Mouse (Mus musculus): ENCODE measurements at regions not wholly inside any gene's neighbourhood (a gene's known extent, or its start where the extent isn't known, plus 50 kb on each side); places are given as distances from the start of the nearest gene placed in this dataset.

DNA sequence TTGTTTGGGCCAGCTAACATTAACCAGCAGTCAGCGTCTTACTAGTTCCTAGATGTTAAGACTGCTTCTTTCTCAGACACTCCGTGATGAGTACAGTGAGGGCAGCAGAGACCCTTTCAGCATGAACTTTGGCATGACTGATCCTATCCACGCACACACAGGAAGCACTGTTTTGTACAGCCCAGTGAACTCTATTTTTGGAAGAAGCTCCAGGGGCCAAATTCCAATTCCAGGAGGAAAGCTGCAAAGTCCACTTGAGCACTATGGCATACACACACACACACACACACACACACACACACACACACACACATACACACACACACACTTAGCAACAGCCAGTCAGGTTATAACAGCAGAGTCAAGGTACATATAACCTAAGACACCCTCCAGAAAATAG, 338.8 kb upstream of the Pcsk5 start:
- Histone ChIP-seq H3K27ac (replicated peaks; ENCODE audit: low read depth, low read length) (no peak overlapping the region), H3K27me3 (ENCODE audit: control insufficient read depth, insufficient read depth, low read length) (no peaks in the 10 kb centered on the region), H3K9me3 (ENCODE audit: control insufficient read depth, low read length) (no peaks in the 10 kb centered on the region), H3K36me3 (ENCODE audit: control insufficient read depth, insufficient read depth, low read length) (no peaks in the 10 kb centered on the region), H3K9ac (ENCODE audit: low read depth, low read length, severe bottlenecking) (no peak overlapping the region), H3K4me2 (replicated peaks; ENCODE audit: low read depth, low read length, severe bottlenecking) (no peak overlapping the region), H3K4me3 (replicated peaks; ENCODE audit: low read length) (no peak overlapping the region), H3K4me1 (ENCODE audit: control insufficient read depth, insufficient read depth, low read length) (no peaks in the 10 kb centered on the region)
- 81% methylated on average over 3 of the region's 3 CpGs for WGBS
- no peak for DNase-seq (ENCODE audit: low spot score)
- ATAC-seq (ENCODE audit: low FRiP score, low read depth): no peak
- TF ChIP-seq POLR2A (IDR thresholded peaks at IDR 0.05; ENCODE audit: borderline replicate concordance, extremely low read depth, insufficient read depth, insufficient read length): no peak

DNA sequence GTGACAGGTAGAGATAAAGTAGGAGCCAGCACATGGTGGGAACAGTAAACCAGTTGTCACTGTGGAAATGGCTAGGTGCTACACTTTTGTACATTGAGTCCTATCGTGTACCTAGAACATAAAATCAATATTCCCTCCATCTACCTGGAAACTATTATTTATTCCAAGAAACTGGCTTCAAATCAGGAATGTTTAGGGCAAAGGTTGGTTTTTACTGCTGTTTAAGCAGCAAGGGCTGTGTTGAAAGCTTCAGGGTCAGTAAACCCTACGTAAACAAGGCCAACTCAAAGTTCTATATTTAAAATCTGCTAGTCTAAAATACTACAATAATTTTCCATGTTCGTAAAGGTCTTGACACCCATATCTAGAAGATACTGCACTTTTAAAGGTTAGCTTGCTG, 309.1 kb upstream of the Pcsk5 start:
- H3K9ac ChIP-seq (ENCODE audit: low read depth, low read length, severe bottlenecking): no peak overlapping the region
- 73% methylated on average over 3 of the region's 3 CpGs for WGBS
- no peak overlapping the region for H3K27ac ChIP-seq (replicated peaks; ENCODE audit: low read depth, low read length)
- no peaks in the 10 kb centered on the region for H3K27me3 ChIP-seq (ENCODE audit: control insufficient read depth, insufficient read depth, low read length)
- DNase-seq (ENCODE audit: low spot score) (no peak), ATAC-seq (ENCODE audit: low FRiP score, low read depth) (no peak)
- no peak overlapping the region for H3K4me2 ChIP-seq (replicated peaks; ENCODE audit: low read depth, low read length, severe bottlenecking)
- H3K9me3 ChIP-seq (ENCODE audit: control insufficient read depth, low read length): no peaks in the 10 kb centered on the region
- H3K4me1 ChIP-seq (ENCODE audit: control insufficient read depth, insufficient read depth, low read length): peaks cover 3% of the 10 kb centered on the region; the same call in 1 of the 2 replicates
- H3K4me3 ChIP-seq (replicated peaks; ENCODE audit: low read length): no peak overlapping the region
- H3K36me3 ChIP-seq (ENCODE audit: control insufficient read depth, insufficient read depth, low read length): no peaks in the 10 kb centered on the region
- TF ChIP-seq POLR2A (IDR thresholded peaks at IDR 0.05; ENCODE audit: borderline replicate concordance, extremely low read depth, insufficient read depth, insufficient read length): no peak

DNA sequence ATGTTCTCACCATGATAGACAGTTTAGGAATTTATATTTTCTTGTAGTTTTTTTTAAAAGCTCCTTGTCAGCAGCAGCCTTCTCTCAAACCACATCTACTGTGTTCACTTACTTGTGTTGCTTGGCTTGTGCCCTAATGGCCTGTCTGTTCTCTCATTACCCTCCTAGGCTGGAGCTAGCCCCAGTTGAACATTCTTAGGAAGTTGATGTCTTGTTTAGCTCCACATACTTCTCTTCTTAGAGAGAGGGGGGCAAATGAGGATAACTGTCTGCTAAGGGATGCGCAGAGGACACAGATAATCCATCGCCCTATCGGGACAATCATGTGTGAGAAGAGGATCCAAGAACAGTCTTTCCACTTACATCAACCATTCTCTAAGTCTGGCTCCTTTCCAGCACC, 293.5 kb upstream of the Pcsk5 start:
- H3K4me2 ChIP-seq (replicated peaks; ENCODE audit: low read depth, low read length, severe bottlenecking): no peak overlapping the region
- ATAC-seq (ENCODE audit: low FRiP score, low read depth) (no peak), DNase-seq (ENCODE audit: low spot score) (no peak)
- H3K27ac ChIP-seq (replicated peaks; ENCODE audit: low read depth, low read length): no peak overlapping the region
- TF ChIP-seq POLR2A (IDR thresholded peaks at IDR 0.05; ENCODE audit: borderline replicate concordance, extremely low read depth, insufficient read depth, insufficient read length): no peak
- no peaks in the 10 kb centered on the region for H3K36me3 ChIP-seq (ENCODE audit: control insufficient read depth, insufficient read depth, low read length)
- WGBS: 90% methylated on average over 3 of the region's 3 CpGs
- no peak overlapping the region for H3K4me3 ChIP-seq (replicated peaks; ENCODE audit: low read length)
- no peaks in the 10 kb centered on the region for H3K4me1 ChIP-seq (ENCODE audit: control insufficient read depth, insufficient read depth, low read length)
- no peaks in the 10 kb centered on the region for H3K27me3 ChIP-seq (ENCODE audit: control insufficient read depth, insufficient read depth, low read length)
- H3K9ac ChIP-seq (ENCODE audit: low read depth, low read length, severe bottlenecking): no peak overlapping the region
- no peaks in the 10 kb centered on the region for H3K9me3 ChIP-seq (ENCODE audit: control insufficient read depth, low read length)

DNA sequence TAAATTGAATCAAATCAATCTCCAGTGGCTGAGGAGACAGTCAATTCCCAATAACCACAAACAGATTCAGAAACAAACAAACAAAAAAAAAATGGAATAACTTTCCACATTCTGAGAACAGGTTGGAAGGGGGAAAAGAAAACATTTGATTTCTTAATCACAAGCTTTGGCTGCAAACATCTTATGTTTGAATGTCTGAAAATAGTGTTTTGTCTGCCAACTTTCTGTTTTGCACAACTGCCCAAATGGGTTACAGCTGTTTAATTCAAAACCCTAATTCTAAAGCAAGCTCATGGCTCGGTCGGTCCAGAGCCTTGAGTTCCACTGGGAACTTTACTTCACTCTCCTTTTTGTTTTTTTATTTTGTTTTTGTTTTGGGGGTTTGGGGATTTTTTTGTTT, 291.4 kb upstream of the Pcsk5 start:
- no peaks in the 10 kb centered on the region for H3K27me3 ChIP-seq (ENCODE audit: control insufficient read depth, insufficient read depth, low read length)
- 67% methylated on average over 2 of the region's 2 CpGs for WGBS
- no peaks in the 10 kb centered on the region for H3K36me3 ChIP-seq (ENCODE audit: control insufficient read depth, insufficient read depth, low read length)
- H3K27ac ChIP-seq (replicated peaks; ENCODE audit: low read depth, low read length): no peak overlapping the region
- H3K4me1 ChIP-seq (ENCODE audit: control insufficient read depth, insufficient read depth, low read length): no peaks in the 10 kb centered on the region
- no peaks in the 10 kb centered on the region for H3K9me3 ChIP-seq (ENCODE audit: control insufficient read depth, low read length)
- no peak overlapping the region for H3K4me3 ChIP-seq (replicated peaks; ENCODE audit: low read length)
- no peak overlapping the region for H3K9ac ChIP-seq (ENCODE audit: low read depth, low read length, severe bottlenecking)
- ATAC-seq (ENCODE audit: low FRiP score, low read depth): no peak
- no peak for TF ChIP-seq POLR2A (IDR thresholded peaks at IDR 0.05; ENCODE audit: borderline replicate concordance, extremely low read depth, insufficient read depth, insufficient read length)
- DNase-seq (ENCODE audit: low spot score): peak; percentile 18
- H3K4me2 ChIP-seq (replicated peaks; ENCODE audit: low read depth, low read length, severe bottlenecking): no peak overlapping the region

DNA sequence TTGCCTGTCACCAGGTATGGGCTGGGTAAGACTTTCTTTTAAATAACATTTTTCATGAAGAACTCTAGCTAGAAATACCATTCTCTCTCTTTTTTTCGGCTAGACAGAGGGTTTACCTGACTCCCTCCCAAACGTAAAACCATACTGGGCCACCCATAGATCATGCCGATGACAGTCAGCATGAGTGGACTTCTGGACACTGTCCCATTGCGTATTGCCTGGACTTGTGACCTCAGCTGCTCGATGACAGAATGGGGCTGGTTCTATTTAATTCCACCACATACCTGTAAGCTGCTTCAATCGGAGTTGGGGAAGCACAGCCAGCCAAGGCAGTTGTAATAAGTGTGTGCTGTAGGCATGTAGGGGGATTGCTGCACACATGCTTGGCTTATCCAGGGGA, 268.8 kb upstream of the Pcsk5 start:
- H3K27ac ChIP-seq (replicated peaks; ENCODE audit: low read depth, low read length): no peak overlapping the region
- DNase-seq (ENCODE audit: low spot score) (no peak), ATAC-seq (ENCODE audit: low FRiP score, low read depth) (no peak)
- H3K4me2 ChIP-seq (replicated peaks; ENCODE audit: low read depth, low read length, severe bottlenecking): no peak overlapping the region
- H3K36me3 ChIP-seq (ENCODE audit: control insufficient read depth, insufficient read depth, low read length): no peaks in the 10 kb centered on the region
- no peaks in the 10 kb centered on the region for H3K9me3 ChIP-seq (ENCODE audit: control insufficient read depth, low read length)
- peaks cover 3% of the 10 kb centered on the region; the same call in 1 of the 2 replicates for H3K4me1 ChIP-seq (ENCODE audit: control insufficient read depth, insufficient read depth, low read length)
- no peaks in the 10 kb centered on the region; the same call in none of the 2 replicates for H3K27me3 ChIP-seq (ENCODE audit: control insufficient read depth, insufficient read depth, low read length)
- 71% methylated on average over 6 of the region's 6 CpGs for WGBS
- no peak overlapping the region for H3K4me3 ChIP-seq (replicated peaks; ENCODE audit: low read length)
- TF ChIP-seq POLR2A (IDR thresholded peaks at IDR 0.05; ENCODE audit: borderline replicate concordance, extremely low read depth, insufficient read depth, insufficient read length): no peak
- no peak overlapping the region for H3K9ac ChIP-seq (ENCODE audit: low read depth, low read length, severe bottlenecking)

DNA sequence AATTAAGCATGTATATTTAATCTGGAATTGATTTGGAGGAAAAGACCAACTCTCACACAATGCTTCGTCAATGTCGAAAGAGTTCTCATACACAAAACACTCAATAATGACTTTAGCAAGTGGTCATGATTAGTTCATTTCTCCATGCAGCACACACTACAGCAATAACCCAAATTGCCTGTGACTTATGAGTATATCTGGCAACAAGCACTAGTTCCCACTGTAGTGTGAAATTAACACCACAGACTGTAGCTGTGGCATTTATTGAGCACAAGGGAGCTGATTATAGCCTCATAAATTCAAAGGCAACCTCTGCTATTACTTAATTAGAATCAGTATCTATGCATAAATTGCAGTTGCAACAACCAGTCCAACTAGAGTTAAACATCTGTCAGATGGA, 267.2 kb upstream of the Pcsk5 start:
- ATAC-seq (ENCODE audit: low FRiP score, low read depth) (peak; percentile 53; the same call in 1 of the 2 replicates), DNase-seq (ENCODE audit: low spot score) (peak; percentile 42)
- Histone ChIP-seq H3K4me3 (replicated peaks; ENCODE audit: low read length) (no peak overlapping the region), H3K36me3 (ENCODE audit: control insufficient read depth, insufficient read depth, low read length) (no peaks in the 10 kb centered on the region), H3K9me3 (ENCODE audit: control insufficient read depth, low read length) (no peaks in the 10 kb centered on the region), H3K4me1 (ENCODE audit: control insufficient read depth, insufficient read depth, low read length) (peaks cover 3% of the 10 kb centered on the region; the same call in 1 of the 2 replicates), H3K27ac (replicated peaks; ENCODE audit: low read depth, low read length) (no peak overlapping the region), H3K4me2 (replicated peaks; ENCODE audit: low read depth, low read length, severe bottlenecking) (no peak overlapping the region), H3K9ac (ENCODE audit: low read depth, low read length, severe bottlenecking) (no peak overlapping the region), H3K27me3 (ENCODE audit: control insufficient read depth, insufficient read depth, low read length) (no peaks in the 10 kb centered on the region; the same call in none of the 2 replicates)
- WGBS: 25% methylated on average over 2 of the region's 2 CpGs
- no peak for TF ChIP-seq POLR2A (IDR thresholded peaks at IDR 0.05; ENCODE audit: borderline replicate concordance, extremely low read depth, insufficient read depth, insufficient read length)
